Mouse (Mus musculus): ENCODE measurements around the gene Itgb3bp.

Itgb3bp gene

GRCm38 (mm10) chr4:99934859-99935258, 5.2 kb upstream of the Itgb3bp start:
- in situ Hi-C loops (cut with MboI; ENCODE audit: low sequenced_read_pairs) = no loop called here

GRCm38 (mm10) chr4:99931807-99932206, 2.2 kb upstream of the Itgb3bp start:
- in situ Hi-C loops (cut with MboI; ENCODE audit: low sequenced_read_pairs) = no loop called here

GRCm38 (mm10) chr4:99931240-99931580, 1.6 kb upstream of the Itgb3bp start:
- in situ Hi-C loops (cut with MboI; ENCODE audit: low sequenced_read_pairs) = no loop called here

- in situ Hi-C loops (cut with MboI; ENCODE audit: low sequenced_read_pairs) = no loop called here
These were observed 1.1 kb upstream of the Itgb3bp start for GRCm38 (mm10) chr4:99930518-99931239.

- in situ Hi-C loops (cut with MboI; ENCODE audit: low sequenced_read_pairs) = no loop called here
These were observed 432 bp downstream of the Itgb3bp start, which contains the start of gene Pgm1 for GRCm38 (mm10) chr4:99929149-99929612. Pgm1 (plus strand) TSS chr4:99929414.

GRCm38 (mm10) chr4:99928521-99928920, 1.1 kb downstream of the Itgb3bp start:
- in situ Hi-C loops (cut with MboI; ENCODE audit: low sequenced_read_pairs) = no loop called here

GRCm38 (mm10) chr4:99926380-99926779, 3.2 kb downstream of the Itgb3bp start:
- in situ Hi-C loops (cut with MboI; ENCODE audit: low sequenced_read_pairs) = no loop called here

- in situ Hi-C loops (cut with MboI; ENCODE audit: low sequenced_read_pairs) = no loop called here
These were observed 15.6 kb downstream of the Itgb3bp start for GRCm38 (mm10) chr4:99913894-99914451.

GRCm38 (mm10) chr4:99882405-99882804, 47.2 kb downstream of the Itgb3bp start:
- in situ Hi-C loops (cut with MboI; ENCODE audit: low sequenced_read_pairs) = no loop called here

- in situ Hi-C loops (cut with MboI; ENCODE audit: low sequenced_read_pairs) = no loop called here
These were observed 47.7 kb downstream of the Itgb3bp start for GRCm38 (mm10) chr4:99881882-99882281.

- in situ Hi-C loops (cut with MboI; ENCODE audit: low sequenced_read_pairs) = no loop called here
These were observed 100.2 kb downstream of the Itgb3bp start, which contains the start of gene Efcab7 for GRCm38 (mm10) chr4:99829094-99830073. Efcab7 (plus strand) TSS chr4:99829198.

- in situ Hi-C loops (cut with MboI; ENCODE audit: low sequenced_read_pairs) = no loop called here
These were observed 100.9 kb downstream of the Itgb3bp start for GRCm38 (mm10) chr4:99828739-99829093.

- in situ Hi-C loops (cut with MboI; ENCODE audit: low sequenced_read_pairs) = no loop called here
These were observed 101.3 kb downstream of the Itgb3bp start for GRCm38 (mm10) chr4:99828337-99828736.

GRCm38 (mm10) chr4:99816697-99817460, 112.7 kb downstream of the Itgb3bp start:
- in situ Hi-C loops (cut with MboI; ENCODE audit: low sequenced_read_pairs) = no loop called here

- in situ Hi-C loops (cut with MboI; ENCODE audit: low sequenced_read_pairs) = no loop called here
These were observed 137.2 kb downstream of the Itgb3bp start for GRCm38 (mm10) chr4:99792365-99792764.

GRCm38 (mm10) chr4:99773041-99773440, 156.6 kb downstream of the Itgb3bp start:
- in situ Hi-C loops (cut with MboI; ENCODE audit: low sequenced_read_pairs) = no loop called here

GRCm38 (mm10) chr4:99770555-99770954, 159.1 kb downstream of the Itgb3bp start:
- in situ Hi-C loops (cut with MboI; ENCODE audit: low sequenced_read_pairs) = no loop called here

GRCm38 (mm10) chr4:99766753-99767152, 162.9 kb downstream of the Itgb3bp start:
- in situ Hi-C loops (cut with MboI; ENCODE audit: low sequenced_read_pairs) = no loop called here

GRCm38 (mm10) chr4:99766303-99766702, 163.3 kb downstream of the Itgb3bp start:
- in situ Hi-C loops (cut with MboI; ENCODE audit: low sequenced_read_pairs) = no loop called here

- in situ Hi-C loops (cut with MboI; ENCODE audit: low sequenced_read_pairs) = no loop called here
These were observed 177.2 kb downstream of the Itgb3bp start for GRCm38 (mm10) chr4:99752426-99752825.

- in situ Hi-C loops (cut with MboI; ENCODE audit: low sequenced_read_pairs) = no loop called here
These were observed 189.8 kb downstream of the Itgb3bp start for GRCm38 (mm10) chr4:99739836-99740235.
